Mouse (Mus musculus) liver, adult (tissue): ENCODE measurements around the gene Gls2.

Experiments
- GATA4 ChIP-seq: IDR thresholded peaks from 2 replicates; pipeline ENCODE4 v1.6.1; 2014; ENCODE audit warnings: mild to moderate bottlenecking, low read length; ENCODE audit not compliant: insufficient replicate concordance

Gls2 gene

GRCm38 (mm10) chr10:128244121-128244520, 49.9 kb downstream of the Gls2 start:
- TF ChIP-seq GATA4, result no peak

GRCm38 (mm10) chr10:128247020-128247732, 52.9 kb downstream of the Gls2 start:
- TF ChIP-seq GATA4, result peak; percentile 68; the same call in 1 of the 2 replicates

DNA sequence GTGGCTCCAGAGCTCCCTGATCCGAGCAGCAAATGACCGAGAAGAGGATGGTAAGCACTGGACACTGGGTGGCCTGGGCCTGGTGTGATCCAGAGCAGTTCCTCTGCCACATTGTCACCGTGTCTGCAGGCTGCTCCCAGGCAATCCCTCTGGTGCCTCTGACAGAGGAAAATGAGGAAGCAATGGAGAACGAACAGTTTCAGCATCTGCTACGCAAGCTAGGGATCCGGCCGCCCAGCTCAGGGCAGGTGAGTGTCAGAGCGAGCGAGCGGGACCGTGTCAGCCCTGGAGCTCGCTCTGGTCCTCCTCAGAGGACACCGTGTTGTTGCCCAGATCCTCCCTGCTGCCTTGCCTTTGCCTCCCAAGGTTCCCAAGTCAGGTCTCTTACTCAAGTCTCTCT, 56.3 kb downstream of the Gls2 start:
- TF ChIP-seq GATA4, result no peak

GRCm38 (mm10) chr10:128253677-128254255, 59.5 kb downstream of the Gls2 start, which contains the start of gene Apon:
Gene Apon, plus strand, starts transcription at chr10:128254096.
- TF ChIP-seq GATA4, result no peak; the same call in 1 of the 2 replicates

- no peak for TF ChIP-seq GATA4
Observed at GRCm38 (mm10) chr10:128255925-128256324, 61.7 kb downstream of the Gls2 start.

DNA sequence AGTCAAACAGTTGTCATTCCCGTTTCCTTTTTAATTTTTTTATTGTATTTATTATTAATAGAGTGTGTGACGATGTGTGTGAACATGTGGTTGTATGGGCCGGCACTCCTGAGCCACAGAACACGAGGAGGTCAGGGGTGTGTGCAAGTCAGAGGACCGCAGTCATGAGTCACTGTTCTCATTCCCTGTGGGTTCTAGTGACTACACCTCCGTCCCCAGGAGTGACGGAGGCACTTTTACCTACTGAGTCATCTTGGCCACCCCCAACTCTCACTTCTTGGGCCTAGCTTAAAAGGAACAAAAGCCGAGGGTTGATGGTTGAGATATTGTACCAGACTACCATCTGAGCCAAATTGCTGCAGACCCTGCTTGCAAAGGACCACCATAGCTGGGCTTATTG, 62.1 kb downstream of the Gls2 start:
- TF ChIP-seq GATA4, result no peak

GRCm38 (mm10) chr10:128258953-128259352, 64.7 kb downstream of the Gls2 start:
- TF ChIP-seq GATA4, result no peak
